Mouse (Mus musculus): ENCODE results near the gene Slc22a22. TPM values are rescaled to one million over a fixed set of nuclear protein-coding genes. Genes with fewer than 3 reads are reported as not detected.

Slc22a22 gene
- not detected in 2 replicates for polyA plus RNA-seq (2014; fragmentation: Nextera tagmentation; extraction: Ambion mirVana)

DNA sequence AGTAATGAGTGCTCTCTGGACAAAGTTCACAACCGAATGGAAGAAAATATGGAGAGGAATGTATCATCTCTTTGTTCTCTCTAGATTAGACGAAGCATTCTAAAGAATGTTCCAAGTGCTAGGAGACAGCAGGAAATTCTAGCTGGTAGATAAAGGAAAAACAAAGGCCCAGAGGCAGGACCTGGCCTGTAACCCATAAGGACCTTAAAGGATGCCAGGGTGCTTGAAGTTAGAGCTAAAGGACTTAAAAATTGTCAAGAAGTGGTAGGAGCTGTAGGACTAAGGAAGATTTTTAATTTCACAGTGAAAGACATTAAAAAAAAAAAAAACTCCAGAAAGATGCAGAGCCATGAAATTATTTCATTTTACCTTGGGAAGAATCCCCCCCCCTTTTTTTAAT is at the start of gene Slc22a22:
Slc22a22 (minus strand) TSS at position 101 of the 400 bp plus-strand sequence.
- 32% methylated on average over 2 of the region's 2 CpGs for WGBS

DNA sequence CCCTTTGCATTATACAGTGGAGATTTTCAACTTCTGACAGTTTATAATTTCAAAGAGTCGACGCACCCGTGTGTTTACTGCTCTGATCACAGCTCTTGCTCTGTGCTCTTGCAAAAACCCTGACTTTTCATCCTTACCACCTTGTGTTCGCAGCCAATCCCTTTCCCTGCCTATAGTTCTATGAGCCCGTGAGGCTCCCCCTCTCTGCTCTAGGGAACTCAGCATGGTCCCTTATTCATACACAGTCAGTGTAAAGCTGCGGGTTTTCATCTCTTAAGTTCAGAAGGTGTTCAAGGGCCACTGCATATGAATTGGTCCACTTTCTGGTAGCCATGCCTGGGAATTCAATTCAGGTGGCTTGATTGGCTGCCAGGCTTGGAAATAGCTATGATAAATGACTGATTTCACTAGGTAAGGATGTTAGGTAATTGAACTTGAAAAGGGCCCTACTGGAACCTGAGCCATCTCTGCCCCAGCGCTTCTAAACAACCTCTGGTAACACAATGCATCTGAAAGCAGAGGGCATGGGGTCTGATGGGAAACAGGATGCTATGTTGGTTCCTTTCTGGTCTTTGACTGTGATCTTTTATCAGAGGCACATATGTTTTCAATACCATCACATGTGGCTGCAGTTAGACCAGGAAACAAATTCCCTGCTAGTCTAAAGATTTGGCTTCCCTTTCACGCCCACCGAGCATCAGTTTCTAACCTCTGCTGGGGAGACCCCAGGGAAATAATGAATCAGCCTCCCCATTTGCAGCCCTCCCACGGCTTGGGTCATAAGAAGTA is 46.3 kb upstream of the Slc22a22 start:
- H3K36me3 ChIP-seq (ENCODE audit: insufficient read depth): no peaks in the 10 kb centered on the region
- no peak overlapping the region for H3K4me2 ChIP-seq
- no peak overlapping the region for H3K9ac ChIP-seq
- no peak overlapping the region for H3K27ac ChIP-seq (ENCODE audit: low read depth)
- H3K27me3 ChIP-seq (ENCODE audit: insufficient read depth, low read length): no peaks in the 10 kb centered on the region
- TF ChIP-seq CTCF (IDR thresholded peaks at IDR 0.05; ENCODE audit: low read depth): no peak
- no peaks in the 10 kb centered on the region for H3K4me1 ChIP-seq (ENCODE audit: insufficient read depth)
- DNase-seq: no peak
- ATAC-seq (ENCODE audit: insufficient read depth): no peak
- 69% methylated on average over 10 of the region's 10 CpGs for WGBS
- no peak overlapping the region for H3K4me3 ChIP-seq (ENCODE audit: low read depth, low read length)
- no peaks in the 10 kb centered on the region for H3K9me3 ChIP-seq (ENCODE audit: low read depth, low read length)

More for the DNA sequence above, at the start of gene Slc22a22:
- no peak within 1 kb of the TSS for H3K27ac ChIP-seq (ENCODE audit: low read depth)
- TF ChIP-seq CTCF (IDR thresholded peaks at IDR 0.05; ENCODE audit: low read depth): no peak
- H3K36me3 ChIP-seq (ENCODE audit: insufficient read depth): no peaks in the 10 kb centered on the region
- H3K4me2 ChIP-seq: no peak within 1 kb of the TSS
- H3K9me3 ChIP-seq (ENCODE audit: low read depth, low read length): no peaks in the 10 kb centered on the region
- no peaks in the 10 kb centered on the region for H3K27me3 ChIP-seq (ENCODE audit: insufficient read depth, low read length)
- ATAC-seq (ENCODE audit: insufficient read depth) (no peak), DNase-seq (no peak)
- H3K4me1 ChIP-seq (ENCODE audit: insufficient read depth): no peaks in the 10 kb centered on the region
- H3K9ac ChIP-seq: no peak within 1 kb of the TSS
- H3K4me3 ChIP-seq (ENCODE audit: low read depth, low read length): no peak within 1 kb of the TSS

DNA sequence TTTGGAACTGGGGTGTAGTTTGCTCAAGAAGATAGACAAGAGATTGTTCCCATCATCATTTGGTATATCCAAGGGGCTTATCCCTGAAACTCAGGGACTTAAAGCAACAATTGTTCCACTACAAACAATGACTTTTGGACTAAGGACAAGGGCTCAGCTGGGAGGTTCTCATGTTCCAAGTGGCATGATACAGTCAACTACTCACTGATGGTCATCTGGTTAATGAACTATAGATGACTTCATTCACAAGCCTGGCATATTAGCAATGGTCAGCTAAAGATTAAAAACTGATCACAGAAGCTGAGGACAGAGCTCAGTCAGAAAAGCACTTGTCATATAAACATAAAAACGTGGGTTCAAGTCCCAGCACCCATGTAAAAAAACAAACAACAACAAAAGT is 44.7 kb upstream of the Slc22a22 start:
- no peak for TF ChIP-seq CTCF (IDR thresholded peaks at IDR 0.05; ENCODE audit: low read depth)
- Histone ChIP-seq H3K27me3 (ENCODE audit: insufficient read depth, low read length) (no peaks in the 10 kb centered on the region), H3K9me3 (ENCODE audit: low read depth, low read length) (no peaks in the 10 kb centered on the region), H3K36me3 (ENCODE audit: insufficient read depth) (no peaks in the 10 kb centered on the region), H3K9ac (no peak overlapping the region), H3K4me2 (no peak overlapping the region), H3K27ac (ENCODE audit: low read depth) (no peak overlapping the region), H3K4me1 (ENCODE audit: insufficient read depth) (no peaks in the 10 kb centered on the region), H3K4me3 (ENCODE audit: low read depth, low read length) (no peak overlapping the region)
- WGBS: 48% methylated on average over 1 of the region's 1 CpGs
- no peak for DNase-seq
- ATAC-seq (ENCODE audit: insufficient read depth): no peak

DNA sequence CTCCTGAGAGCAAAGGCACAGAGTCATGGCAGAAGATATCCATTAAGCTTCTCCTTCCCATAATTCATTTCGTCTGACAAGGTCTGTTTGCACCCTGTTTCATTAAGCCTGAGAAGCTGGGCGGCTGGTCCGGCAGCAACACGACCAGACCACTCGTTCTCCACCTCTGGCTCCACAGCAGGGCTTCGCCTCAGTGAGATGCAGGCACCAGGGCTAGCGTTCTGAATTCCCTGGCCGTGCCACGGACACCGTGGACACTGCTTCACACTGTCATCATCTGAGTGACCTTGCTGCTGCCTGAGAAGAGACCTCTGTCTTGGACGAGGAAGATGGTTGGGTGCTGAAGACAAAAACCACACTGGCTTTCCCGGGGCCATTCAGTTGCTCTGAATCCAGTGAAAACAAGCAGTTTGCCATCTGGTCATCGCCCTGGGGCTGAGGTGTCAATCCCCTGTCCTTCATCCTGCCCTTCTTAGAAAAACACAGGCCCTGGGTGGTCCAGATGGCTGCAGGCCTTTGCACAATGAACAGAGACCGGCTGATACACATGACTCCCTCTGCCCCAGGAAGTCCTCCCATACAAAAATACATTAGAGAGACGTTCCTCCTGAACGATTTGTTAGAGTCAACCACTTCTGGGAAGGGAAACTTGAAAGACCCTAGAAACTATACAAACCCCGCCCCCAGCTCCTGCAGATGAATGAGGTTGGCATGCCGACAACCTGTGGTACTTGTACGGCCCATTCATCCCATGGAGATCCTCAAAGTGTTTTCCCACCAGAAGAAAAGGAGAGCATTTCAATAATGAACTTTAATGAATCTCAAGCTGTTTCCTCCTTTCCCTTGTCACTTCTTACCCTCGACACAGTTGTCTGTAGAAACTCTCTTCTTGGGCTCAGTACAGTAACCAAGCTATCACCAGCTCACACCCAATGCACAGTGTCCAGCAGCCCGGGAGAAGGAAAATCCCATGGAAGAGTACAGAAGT is 32.1 kb upstream of the Slc22a22 start:
- peak overlapping the region; percentile 23; the same call in 1 of the 2 replicates for H3K4me2 ChIP-seq
- no peak for TF ChIP-seq CTCF (IDR thresholded peaks at IDR 0.05; ENCODE audit: low read depth)
- no peaks in the 10 kb centered on the region for H3K27me3 ChIP-seq (ENCODE audit: insufficient read depth, low read length)
- no peak overlapping the region for H3K27ac ChIP-seq (ENCODE audit: low read depth)
- no peaks in the 10 kb centered on the region for H3K9me3 ChIP-seq (ENCODE audit: low read depth, low read length)
- peak; percentile 41 for DNase-seq
- no peak overlapping the region for H3K9ac ChIP-seq
- H3K4me3 ChIP-seq (ENCODE audit: low read depth, low read length): no peak overlapping the region
- peaks cover 2% of the 10 kb centered on the region; the same call in 1 of the 2 replicates for H3K4me1 ChIP-seq (ENCODE audit: insufficient read depth)
- no peaks in the 10 kb centered on the region for H3K36me3 ChIP-seq (ENCODE audit: insufficient read depth)
- ATAC-seq (ENCODE audit: insufficient read depth): peak; percentile 69; the same call in 1 of the 2 replicates
- WGBS: 19% methylated on average over 21 of the region's 21 CpGs

DNA sequence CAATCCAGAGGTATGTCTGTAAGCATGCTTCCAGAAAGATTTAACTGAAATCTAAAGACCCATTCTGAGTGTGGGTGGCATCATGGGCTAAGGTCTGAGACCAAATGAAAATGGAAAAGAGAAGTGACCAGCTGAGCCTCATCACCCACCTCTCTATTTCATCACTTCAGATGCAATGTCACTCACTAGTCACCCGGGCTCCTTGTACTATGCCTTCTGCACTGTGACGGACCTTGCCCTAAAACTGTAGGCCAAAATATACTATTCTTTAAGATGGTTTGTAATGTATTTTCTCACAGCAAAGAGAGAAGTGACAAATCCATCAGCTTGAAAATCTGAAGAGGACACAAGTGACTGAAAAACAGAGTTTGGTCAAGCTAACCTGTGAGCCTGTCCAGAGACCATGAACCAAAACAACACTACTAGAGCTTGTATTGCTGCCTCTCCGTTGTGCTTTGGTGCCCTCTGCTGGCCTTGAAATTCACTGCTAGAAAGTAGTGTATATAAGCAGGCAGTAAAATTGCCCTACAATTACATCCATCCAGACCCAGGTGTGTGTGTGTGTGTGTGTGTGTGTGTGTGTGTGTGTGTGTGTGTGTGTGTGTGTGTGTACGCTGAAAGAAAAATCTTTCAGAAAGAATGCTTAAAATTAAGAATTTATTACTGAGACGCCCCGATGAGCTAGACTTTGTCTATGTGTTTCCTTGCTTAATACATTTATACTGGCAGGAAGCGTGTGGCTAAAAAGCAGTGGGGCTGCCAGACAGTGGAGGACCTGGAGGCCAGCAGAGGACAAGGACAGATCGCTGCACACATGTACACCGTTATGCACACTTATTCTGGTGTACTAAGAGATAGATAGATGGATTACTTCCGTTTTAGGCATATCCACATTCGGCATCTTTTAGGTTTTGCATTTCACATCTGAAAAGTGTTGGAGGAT is 31.1 kb upstream of the Slc22a22 start:
- peak; percentile 90 for TF ChIP-seq CTCF (IDR thresholded peaks at IDR 0.05; ENCODE audit: low read depth)
- Histone ChIP-seq H3K4me2 (peak overlapping the region; percentile 23; the same call in 1 of the 2 replicates), H3K27ac (ENCODE audit: low read depth) (no peak overlapping the region), H3K36me3 (ENCODE audit: insufficient read depth) (no peaks in the 10 kb centered on the region), H3K9me3 (ENCODE audit: low read depth, low read length) (no peaks in the 10 kb centered on the region), H3K9ac (no peak overlapping the region), H3K4me1 (ENCODE audit: insufficient read depth) (peaks cover 9% of the 10 kb centered on the region), H3K27me3 (ENCODE audit: insufficient read depth, low read length) (no peaks in the 10 kb centered on the region), H3K4me3 (ENCODE audit: low read depth, low read length) (no peak overlapping the region)
- DNase-seq (peak; percentile 95), ATAC-seq (ENCODE audit: insufficient read depth) (peak; percentile 64; the same call in 1 of the 2 replicates)
- WGBS: 36% methylated on average over 11 of the region's 11 CpGs

DNA sequence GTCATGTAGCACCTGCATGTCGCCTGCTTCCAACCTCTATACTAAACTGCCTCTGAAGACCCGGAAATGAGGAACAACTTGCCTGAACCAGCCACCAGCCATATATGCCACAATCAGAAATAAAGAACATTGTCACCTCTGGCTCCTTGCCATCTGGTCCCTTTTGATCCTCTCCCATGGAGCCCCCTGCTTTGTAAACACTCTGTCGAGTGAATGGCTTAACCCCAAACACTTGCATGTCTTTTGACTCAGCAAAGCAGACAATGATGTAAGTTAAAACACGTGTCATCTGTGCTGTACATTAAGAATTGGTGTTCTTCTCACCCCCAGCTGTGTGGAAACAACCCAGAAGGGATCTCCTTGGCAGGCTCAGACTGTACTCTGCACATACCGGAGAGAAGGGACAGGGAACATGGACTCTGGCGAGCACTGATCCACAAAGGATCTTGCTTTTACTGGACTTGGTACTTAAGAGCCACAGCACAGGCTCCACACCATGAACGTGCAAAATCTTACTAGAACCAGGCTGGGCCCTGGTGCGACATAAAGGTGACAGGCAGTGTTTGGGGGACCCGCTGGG is 26.8 kb upstream of the Slc22a22 start:
- ATAC-seq (ENCODE audit: insufficient read depth) (peak; percentile 82), DNase-seq (peak; percentile 66)
- no peaks in the 10 kb centered on the region for H3K27me3 ChIP-seq (ENCODE audit: insufficient read depth, low read length)
- no peak for TF ChIP-seq CTCF (IDR thresholded peaks at IDR 0.05; ENCODE audit: low read depth)
- H3K27ac ChIP-seq (ENCODE audit: low read depth): no peak overlapping the region
- H3K4me2 ChIP-seq: no peak overlapping the region
- H3K4me3 ChIP-seq (ENCODE audit: low read depth, low read length): no peak overlapping the region
- H3K4me1 ChIP-seq (ENCODE audit: insufficient read depth): peaks cover 9% of the 10 kb centered on the region
- H3K9ac ChIP-seq: no peak overlapping the region
- no peaks in the 10 kb centered on the region for H3K36me3 ChIP-seq (ENCODE audit: insufficient read depth)
- 30% methylated on average over 9 of the region's 9 CpGs for WGBS
- no peaks in the 10 kb centered on the region for H3K9me3 ChIP-seq (ENCODE audit: low read depth, low read length)

All from lung, embryonic 14.5 days (tissue).